Mouse (Mus musculus) urinary bladder, adult 18-20 months (tissue): ENCODE data around the gene Acad10.

Experiments used
- DNase-seq, 2 experiments: peaks; one replicate each; pipeline ENCODE4 v3.0.0; 2022; ENCODE audit warnings: low spot score in 2 of 2, mixed read lengths in 2 of 2

Acad10 gene

GRCm38 (mm10) chr5:121597332-121597731 lies 63.0 kb downstream of the Acad10 start:
- DNase-seq = no peak

- DNase-seq = no peak
Measured at GRCm38 (mm10) chr5:121596226-121596625, 64.1 kb downstream of the Acad10 start.

- no peak for DNase-seq
Measured at GRCm38 (mm10) chr5:121595758-121596157, 64.6 kb downstream of the Acad10 start.

DNA sequence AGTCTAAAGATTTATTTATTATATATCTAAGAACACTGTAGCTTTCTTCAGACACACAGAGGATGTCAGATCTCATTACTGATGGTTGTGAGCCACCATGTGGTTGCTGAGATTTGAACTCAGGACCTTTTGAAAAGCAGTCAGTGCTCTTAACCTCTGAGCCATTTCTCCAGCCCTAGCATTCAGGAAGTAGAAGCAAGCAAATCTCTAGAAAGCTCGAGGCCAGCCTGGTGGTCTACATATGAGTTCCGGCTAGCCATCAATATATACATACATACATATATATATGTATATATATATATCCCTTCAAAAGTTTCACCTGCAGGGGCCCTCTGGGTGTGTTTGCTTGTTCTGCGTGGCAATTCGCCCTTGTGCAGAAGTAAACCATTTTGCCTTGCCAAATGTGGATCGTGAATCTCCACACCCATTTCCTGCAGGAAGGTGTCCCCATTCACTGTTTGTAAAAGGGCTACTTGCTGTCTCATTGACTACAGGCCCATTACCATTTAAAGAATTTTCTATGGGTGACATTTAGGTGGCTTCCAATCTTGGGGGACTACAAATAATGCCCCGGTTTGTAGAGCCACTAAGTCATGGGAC lies 65.5 kb downstream of the Acad10 start:
- no peak for DNase-seq

GRCm38 (mm10) chr5:121593451-121594401 lies 66.6 kb downstream of the Acad10 start, which contains the start of gene Aldh2:
Gene Aldh2 (minus strand): TSS chr5:121593824.
- peak; percentile 69 to 87 for DNase-seq

DNA sequence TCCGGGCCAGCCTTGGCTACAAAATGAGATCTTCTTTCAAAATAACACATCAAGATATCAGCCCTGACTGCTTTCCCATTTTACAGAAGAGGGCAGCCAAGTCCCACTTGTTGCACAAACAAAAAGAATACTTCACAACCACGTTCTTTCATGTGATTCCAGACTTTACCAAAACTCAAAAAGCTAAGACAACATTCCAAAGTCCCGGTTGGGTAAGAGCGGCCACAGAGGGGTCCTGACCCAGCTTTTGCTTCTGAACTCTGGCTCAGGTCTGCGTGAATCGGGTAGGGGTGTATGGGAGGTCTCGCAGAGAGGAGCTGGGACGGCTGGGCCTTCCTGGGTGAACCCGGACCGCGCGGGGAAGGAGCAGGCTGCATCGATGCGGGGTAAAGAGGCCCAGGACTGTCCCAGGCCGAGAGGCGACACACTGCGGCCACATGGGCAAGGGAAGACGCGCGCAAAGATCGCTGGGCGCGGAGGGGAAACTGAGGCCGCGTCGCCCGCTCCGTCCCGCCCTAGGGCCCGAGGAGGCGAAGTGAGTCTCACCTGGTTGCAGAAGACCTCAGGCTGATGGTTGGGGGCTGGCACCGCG lies 67.4 kb downstream of the Acad10 start:
- DNase-seq = no peak

GRCm38 (mm10) chr5:121592064-121592815 lies 68.1 kb downstream of the Acad10 start:
- no peak for DNase-seq

- peak in 1 of 2 experiments; percentile 25 for DNase-seq
Measured at GRCm38 (mm10) chr5:121591417-121592063, 68.8 kb downstream of the Acad10 start.

- no peak for DNase-seq
Measured at GRCm38 (mm10) chr5:121589928-121590327, 70.4 kb downstream of the Acad10 start.

- DNase-seq = peak in 1 of 2 experiments; percentile 56
Measured at GRCm38 (mm10) chr5:121586400-121587039, 73.8 kb downstream of the Acad10 start.

GRCm38 (mm10) chr5:121585699-121586098 lies 74.6 kb downstream of the Acad10 start:
- DNase-seq = no peak

GRCm38 (mm10) chr5:121585005-121585404 lies 75.3 kb downstream of the Acad10 start:
- DNase-seq = no peak

GRCm38 (mm10) chr5:121583765-121584501 lies 76.4 kb downstream of the Acad10 start:
- DNase-seq = peak; percentile 71 to 90

- DNase-seq = no peak
Measured at GRCm38 (mm10) chr5:121581945-121582344, 78.4 kb downstream of the Acad10 start.

DNA sequence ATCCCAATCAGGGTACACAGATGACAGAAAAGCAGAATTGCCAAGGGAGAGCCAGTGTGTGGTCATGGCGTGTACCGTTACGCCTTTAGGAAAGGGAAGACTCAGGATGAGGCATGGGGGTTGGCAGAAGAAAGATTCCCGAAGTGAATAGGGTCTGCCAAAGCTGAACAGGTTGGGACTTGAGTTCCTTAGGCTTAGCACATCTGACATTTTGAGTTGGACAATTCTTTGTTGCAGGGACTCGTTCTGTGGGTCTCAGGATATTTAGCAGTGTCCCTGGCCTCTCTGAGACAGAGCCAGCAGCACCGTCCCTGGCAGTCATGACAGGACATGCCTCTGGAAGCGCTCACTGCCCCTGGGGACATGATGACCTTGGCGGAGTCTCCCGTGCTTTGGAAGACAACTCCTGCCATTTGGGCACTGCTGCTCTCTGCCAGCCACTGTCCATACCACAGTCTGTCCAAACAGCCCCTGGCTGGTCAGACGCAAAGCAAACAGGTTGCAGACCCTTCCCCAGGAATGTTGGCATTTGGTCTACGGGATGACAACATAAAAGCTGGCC lies 83.3 kb downstream of the Acad10 start:
- no peak for DNase-seq

GRCm38 (mm10) chr5:121575867-121576266 lies 84.4 kb downstream of the Acad10 start:
- no peak for DNase-seq

- DNase-seq = no peak
Measured at GRCm38 (mm10) chr5:121574145-121574544, 86.2 kb downstream of the Acad10 start.
